Mouse (Mus musculus): ENCODE measurements around the gene Atp6v1g2. TPM values are rescaled to one million over a fixed set of nuclear protein-coding genes. Genes with fewer than 3 reads are reported as not detected.

Atp6v1g2 gene
- polyA plus RNA-seq, 1 experiment: 1.4 TPM

GRCm38 (mm10) chr17:35194844-35195630 lies 38.4 kb upstream of the Atp6v1g2 start:
- H3K4me3 ChIP-seq (ENCODE audit: insufficient read depth, poor library complexity, severe bottlenecking): no peak overlapping the region
- TF ChIP-seq CEBPB (IDR thresholded peaks at IDR 0.05; ENCODE audit: low read depth) (no peak), USF1 (IDR thresholded peaks at IDR 0.05; ENCODE audit: low read depth) (no peak), CTCF (IDR thresholded peaks at IDR 0.05; ENCODE audit: control insufficient read depth, insufficient read depth, insufficient read length) (no peak), MYOG (IDR thresholded peaks at IDR 0.05; ENCODE audit: control insufficient read depth, extremely low read depth, insufficient read length) (no peak), FOSL1 (IDR thresholded peaks at IDR 0.05; ENCODE audit: insufficient read depth, low read length, poor library complexity, severe bottlenecking) (no peak), MYOD1 (IDR thresholded peaks at IDR 0.05; ENCODE audit: control insufficient read depth, insufficient read length, low read depth) (no peak), MAX (IDR thresholded peaks at IDR 0.05) (no peak)
- no peaks in the 10 kb centered on the region for H3K79me2 ChIP-seq (ENCODE audit: control insufficient read depth, insufficient read depth)
- no peaks in the 10 kb centered on the region for H3K79me3 ChIP-seq (ENCODE audit: low read depth)
- no peak overlapping the region for H3ac ChIP-seq (ENCODE audit: control insufficient read depth, insufficient read length, low read depth)
- no peaks in the 10 kb centered on the region for H3K36me3 ChIP-seq (ENCODE audit: control insufficient read depth, insufficient read depth)
- no peaks in the 10 kb centered on the region for H3K27me3 ChIP-seq (ENCODE audit: control insufficient read depth, insufficient read depth, insufficient read length)

GRCm38 (mm10) chr17:35195631-35196320 lies 37.7 kb upstream of the Atp6v1g2 start:
- Histone ChIP-seq H3K79me3 (ENCODE audit: low read depth) (no peaks in the 10 kb centered on the region), H3ac (ENCODE audit: control insufficient read depth, insufficient read length, low read depth) (peak overlapping the region; percentile 51), H3K36me3 (ENCODE audit: control insufficient read depth, insufficient read depth) (no peaks in the 10 kb centered on the region), H3K79me2 (ENCODE audit: control insufficient read depth, insufficient read depth) (no peaks in the 10 kb centered on the region), H3K27me3 (ENCODE audit: control insufficient read depth, insufficient read depth, insufficient read length) (no peaks in the 10 kb centered on the region), H3K4me3 (ENCODE audit: insufficient read depth, poor library complexity, severe bottlenecking) (no peak overlapping the region)
- TF ChIP-seq MYOG (IDR thresholded peaks at IDR 0.05; ENCODE audit: control insufficient read depth, extremely low read depth, insufficient read length): no peak
- peak; percentile 99 for TF ChIP-seq CTCF (IDR thresholded peaks at IDR 0.05; ENCODE audit: control insufficient read depth, insufficient read depth, insufficient read length)

- Histone ChIP-seq H3K79me2 (ENCODE audit: control insufficient read depth, insufficient read depth) (no peaks in the 10 kb centered on the region), H3K27me3 (ENCODE audit: control insufficient read depth, insufficient read depth, insufficient read length) (no peaks in the 10 kb centered on the region), H3K36me3 (ENCODE audit: control insufficient read depth, insufficient read depth) (no peaks in the 10 kb centered on the region), H3K79me3 (ENCODE audit: low read depth) (no peaks in the 10 kb centered on the region), H3K4me3 (ENCODE audit: insufficient read depth, poor library complexity, severe bottlenecking) (no peak overlapping the region), H3ac (ENCODE audit: control insufficient read depth, insufficient read length, low read depth) (no peak overlapping the region)
- peak; percentile 39 for TF ChIP-seq MYOD1 (IDR thresholded peaks at IDR 0.05; ENCODE audit: control insufficient read depth, insufficient read length, low read depth)
- TF ChIP-seq FOSL1 (IDR thresholded peaks at IDR 0.05; ENCODE audit: insufficient read depth, low read length, poor library complexity, severe bottlenecking): no peak
These were observed 37.2 kb upstream of the Atp6v1g2 start for GRCm38 (mm10) chr17:35196321-35196641.

- no peak for TF ChIP-seq MYOD1 (IDR thresholded peaks at IDR 0.05; ENCODE audit: control insufficient read depth, insufficient read length, low read depth)
- no peak for TF ChIP-seq FOSL1 (IDR thresholded peaks at IDR 0.05; ENCODE audit: insufficient read depth, low read length, poor library complexity, severe bottlenecking)
- TF ChIP-seq CTCF (IDR thresholded peaks at IDR 0.05; ENCODE audit: control insufficient read depth, insufficient read depth, insufficient read length): no peak
- TF ChIP-seq MAX (IDR thresholded peaks at IDR 0.05): no peak
- TF ChIP-seq CEBPB (IDR thresholded peaks at IDR 0.05; ENCODE audit: low read depth): no peak
- no peak for TF ChIP-seq USF1 (IDR thresholded peaks at IDR 0.05; ENCODE audit: low read depth)
- no peak for TF ChIP-seq MYOG (IDR thresholded peaks at IDR 0.05; ENCODE audit: control insufficient read depth, extremely low read depth, insufficient read length)
- H3K36me3 ChIP-seq (ENCODE audit: control insufficient read depth, insufficient read depth): no peaks in the 10 kb centered on the region
- no peaks in the 10 kb centered on the region for H3K79me2 ChIP-seq (ENCODE audit: control insufficient read depth, insufficient read depth)
- no peak overlapping the region for H3ac ChIP-seq (ENCODE audit: control insufficient read depth, insufficient read length, low read depth)
- H3K79me3 ChIP-seq (ENCODE audit: low read depth): no peaks in the 10 kb centered on the region
- no peaks in the 10 kb centered on the region for H3K27me3 ChIP-seq (ENCODE audit: control insufficient read depth, insufficient read depth, insufficient read length)
- H3K4me3 ChIP-seq (ENCODE audit: insufficient read depth, poor library complexity, severe bottlenecking): no peak overlapping the region
These were observed 36.3 kb upstream of the Atp6v1g2 start for GRCm38 (mm10) chr17:35197126-35197525.

- H3K27me3 ChIP-seq (ENCODE audit: control insufficient read depth, insufficient read depth, insufficient read length): no peaks in the 10 kb centered on the region
- no peak overlapping the region for H3ac ChIP-seq (ENCODE audit: control insufficient read depth, insufficient read length, low read depth)
- TF ChIP-seq MAX (IDR thresholded peaks at IDR 0.05) (no peak), USF1 (IDR thresholded peaks at IDR 0.05; ENCODE audit: low read depth) (no peak), CEBPB (IDR thresholded peaks at IDR 0.05; ENCODE audit: low read depth) (no peak), FOSL1 (IDR thresholded peaks at IDR 0.05; ENCODE audit: insufficient read depth, low read length, poor library complexity, severe bottlenecking) (no peak), CTCF (IDR thresholded peaks at IDR 0.05; ENCODE audit: control insufficient read depth, insufficient read depth, insufficient read length) (no peak), MYOG (IDR thresholded peaks at IDR 0.05; ENCODE audit: control insufficient read depth, extremely low read depth, insufficient read length) (no peak)
These were observed 35.4 kb upstream of the Atp6v1g2 start for GRCm38 (mm10) chr17:35198029-35198428.

GRCm38 (mm10) chr17:35198946-35199345 lies 34.5 kb upstream of the Atp6v1g2 start:
- H3K79me2 ChIP-seq (ENCODE audit: control insufficient read depth, insufficient read depth): no peaks in the 10 kb centered on the region
- no peaks in the 10 kb centered on the region for H3K79me3 ChIP-seq (ENCODE audit: low read depth)
- no peaks in the 10 kb centered on the region for H3K27me3 ChIP-seq (ENCODE audit: control insufficient read depth, insufficient read depth, insufficient read length)
- TF ChIP-seq CTCF (IDR thresholded peaks at IDR 0.05; ENCODE audit: control insufficient read depth, insufficient read depth, insufficient read length) (no peak), USF1 (IDR thresholded peaks at IDR 0.05; ENCODE audit: low read depth) (no peak), CEBPB (IDR thresholded peaks at IDR 0.05; ENCODE audit: low read depth) (no peak), MAX (IDR thresholded peaks at IDR 0.05) (no peak), MYOG (IDR thresholded peaks at IDR 0.05; ENCODE audit: control insufficient read depth, extremely low read depth, insufficient read length) (no peak), MYOD1 (IDR thresholded peaks at IDR 0.05; ENCODE audit: control insufficient read depth, insufficient read length, low read depth) (no peak), FOSL1 (IDR thresholded peaks at IDR 0.05; ENCODE audit: insufficient read depth, low read length, poor library complexity, severe bottlenecking) (no peak)
- H3K4me3 ChIP-seq (ENCODE audit: insufficient read depth, poor library complexity, severe bottlenecking): no peak overlapping the region
- H3ac ChIP-seq (ENCODE audit: control insufficient read depth, insufficient read length, low read depth): no peak overlapping the region
- H3K36me3 ChIP-seq (ENCODE audit: control insufficient read depth, insufficient read depth): no peaks in the 10 kb centered on the region

More at GRCm38 (mm10) chr17:35198029-35198428, 35.4 kb upstream of the Atp6v1g2 start:
- Histone ChIP-seq H3K79me3 (ENCODE audit: low read depth) (no peaks in the 10 kb centered on the region), H3K4me3 (ENCODE audit: insufficient read depth, poor library complexity, severe bottlenecking) (no peak overlapping the region), H3K79me2 (ENCODE audit: control insufficient read depth, insufficient read depth) (no peaks in the 10 kb centered on the region), H3K36me3 (ENCODE audit: control insufficient read depth, insufficient read depth) (no peaks in the 10 kb centered on the region)
